Mouse (Mus musculus): Measurements from ENCODE around the gene Acod1. TPM values are rescaled to one million over a fixed set of nuclear protein-coding genes. Genes with fewer than 3 reads are reported as not detected.

Gene Acod1
- polyA plus RNA-seq, 1 experiment from 2014 or later, result not detected

- Histone ChIP-seq H3K4me2 (replicated peaks; ENCODE audit: low read depth, low read length) (no peak overlapping the region), H3K27ac (ENCODE audit: low read depth, low read length) (no peak overlapping the region), H3K4me1 (replicated peaks; ENCODE audit: control insufficient read depth, insufficient read depth, low read length) (no peaks in the 10 kb centered on the region), H3K9ac (ENCODE audit: low read depth, low read length) (no peak overlapping the region), H3K36me3 (ENCODE audit: control insufficient read depth, insufficient read depth, low read length) (no peaks in the 10 kb centered on the region), H3K27me3 (ENCODE audit: control insufficient read depth, insufficient read depth, low read length) (no peaks in the 10 kb centered on the region), H3K4me3 (ENCODE audit: low read depth, low read length) (no peak overlapping the region), H3K9me3 (ENCODE audit: control insufficient read depth, low read length) (no peaks in the 10 kb centered on the region)
- DNase-seq (ENCODE audit: low spot score) (no peak), ATAC-seq (ENCODE audit: low FRiP score) (no peak)
- WGBS, result 81% methylated on average over 10 of the region's 10 CpGs
Observed at GRCm38 (mm10) chr14:103102731-103103335, 56.1 kb downstream of the Acod1 start.

Other genes with a start within 250 kb of the Acod1 start
- 13.3 and 15.9 TPM in 2 replicates for gene Kctd12, start 64.3 kb upstream of the Acod1 start, polyA plus RNA-seq (2014; fragmentation: Nextera tagmentation; extraction: Ambion mirVana)
- gene Cln5, start 23.2 kb downstream of the Acod1 start, polyA plus RNA-seq (2014; fragmentation: Nextera tagmentation; extraction: Ambion mirVana), result 29.3 and 32.2 TPM in 2 replicates
- 25.7 and 30.9 TPM in 2 replicates for gene Fbxl3, start 52.6 kb downstream of the Acod1 start, polyA plus RNA-seq (2014; fragmentation: Nextera tagmentation; extraction: Ambion mirVana)

All from hindbrain, embryonic 11.5 days (tissue).